Mouse (Mus musculus): ENCODE data around the gene Gm5901.
"Not testable (repeated sequence)": the region's sequence is repeated elsewhere in the genome, so short reads cannot be mapped to it uniquely, and the experiment has no call there.

The Gm5901 gene

DNA sequence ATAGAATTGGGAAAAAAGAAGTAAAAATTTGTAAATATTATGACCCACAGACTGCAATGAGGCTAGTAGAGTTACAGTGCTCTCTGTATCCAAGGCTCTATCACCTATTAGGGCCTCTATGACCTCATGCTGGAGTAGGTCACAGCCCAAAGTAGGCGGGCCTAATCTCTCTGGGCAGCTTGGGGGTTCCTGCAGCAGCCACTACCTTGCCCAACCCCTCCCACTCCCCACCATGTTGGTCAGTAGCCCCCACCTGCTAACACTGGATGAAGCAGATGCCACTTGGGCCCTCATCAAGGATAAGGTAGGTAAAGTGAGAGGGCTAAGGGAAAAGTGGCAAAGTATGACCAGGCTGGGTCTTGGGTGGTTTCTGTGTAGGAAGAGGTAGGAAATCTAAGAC, at the start of gene Gm5901:
TSS of gene Gm5901 (plus strand) at position 173 of the 400 bp plus-strand sequence.
- DNase-seq (ENCODE audit: extremely low read depth, insufficient read length, low spot score): no peak

DNA sequence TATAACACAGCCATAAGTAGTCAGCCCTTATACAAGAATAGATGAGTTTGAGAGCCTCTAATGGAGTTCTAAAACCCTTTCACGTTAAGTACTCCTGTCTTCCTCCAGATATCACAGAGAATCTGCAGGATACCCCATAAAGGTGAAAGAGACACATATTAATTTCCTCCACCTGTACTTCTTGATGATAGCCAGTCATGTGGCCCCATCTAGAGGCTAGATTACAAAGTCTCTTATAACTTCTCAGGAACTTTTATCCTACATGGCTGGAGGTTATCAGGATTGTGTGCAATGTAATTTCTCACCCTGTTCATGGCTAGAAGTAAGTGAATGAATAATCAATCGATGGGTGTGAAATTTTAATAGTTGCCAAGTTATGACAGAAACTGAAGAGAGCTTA, 49.5 kb upstream of the Gm5901 start:
- DNase-seq (ENCODE audit: extremely low read depth, insufficient read length, low spot score): no peak

DNA sequence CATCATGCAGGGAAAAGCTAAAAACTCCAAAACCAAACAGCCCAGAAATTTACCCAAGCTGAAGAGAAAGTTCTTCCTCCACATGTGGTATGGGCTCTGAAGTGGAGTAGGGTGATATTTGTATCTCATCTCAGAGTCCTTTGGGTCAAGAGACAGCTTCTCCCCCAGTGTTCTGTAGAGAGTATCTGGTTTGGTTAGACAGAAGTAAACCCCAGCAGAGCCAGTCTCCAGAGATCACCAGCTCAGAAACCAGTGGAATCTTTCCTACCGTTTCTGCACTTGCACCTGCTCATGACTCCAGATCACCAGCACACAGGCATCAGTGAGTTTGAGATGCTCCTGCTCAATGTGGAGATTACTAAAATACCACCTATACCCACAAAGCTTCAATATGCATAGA, 40.8 kb upstream of the Gm5901 start, which contains the start of gene Olfr690:
TSS of gene Olfr690 (minus strand) at position 101 of the 400 bp plus-strand sequence.
- no peak for DNase-seq (ENCODE audit: extremely low read depth, insufficient read length, low spot score)

DNA sequence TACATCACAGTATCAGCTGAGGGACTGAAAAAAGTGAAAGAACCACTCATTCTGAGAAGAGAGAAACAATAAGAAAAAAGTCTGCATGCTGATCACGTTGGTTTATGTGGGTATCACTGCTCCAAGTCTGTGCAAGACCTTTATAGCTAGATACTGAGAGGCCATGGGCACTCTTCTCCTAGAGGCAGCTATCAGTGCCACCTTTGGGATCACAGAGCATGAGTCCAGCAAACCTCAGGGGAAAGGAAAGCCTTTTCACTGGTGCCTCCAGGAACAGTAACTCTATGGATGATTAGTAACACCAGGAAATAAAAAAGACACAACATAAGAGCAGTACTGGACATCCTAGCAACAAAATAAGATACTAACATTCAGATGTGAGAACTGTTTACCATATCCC, 32.7 kb upstream of the Gm5901 start, which contains the start of gene Olfr691:
TSS of gene Olfr691 (minus strand) at position 101 of the 400 bp plus-strand sequence.
- DNase-seq (ENCODE audit: extremely low read depth, insufficient read length, low spot score): no peak

DNA sequence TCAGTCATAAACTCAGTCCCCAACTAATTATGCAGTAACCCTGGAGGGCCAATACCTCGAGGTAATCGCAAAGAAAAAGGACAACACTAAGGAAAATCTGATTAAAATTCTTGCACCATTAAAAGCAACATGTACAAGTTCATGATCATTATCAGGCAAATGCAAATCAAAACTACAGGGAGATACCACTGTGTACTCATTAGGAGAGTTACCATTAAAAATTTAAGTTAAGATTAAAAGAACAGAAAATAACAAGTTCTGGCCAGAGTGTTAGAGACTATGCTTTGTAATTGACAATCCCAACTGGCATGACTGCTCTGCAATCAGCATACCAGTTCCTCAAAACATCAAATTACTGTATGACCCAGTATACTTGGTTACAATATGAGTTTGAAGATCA, 32.1 kb upstream of the Gm5901 start:
- DNase-seq (ENCODE audit: extremely low read depth, insufficient read length, low spot score): no peak

DNA sequence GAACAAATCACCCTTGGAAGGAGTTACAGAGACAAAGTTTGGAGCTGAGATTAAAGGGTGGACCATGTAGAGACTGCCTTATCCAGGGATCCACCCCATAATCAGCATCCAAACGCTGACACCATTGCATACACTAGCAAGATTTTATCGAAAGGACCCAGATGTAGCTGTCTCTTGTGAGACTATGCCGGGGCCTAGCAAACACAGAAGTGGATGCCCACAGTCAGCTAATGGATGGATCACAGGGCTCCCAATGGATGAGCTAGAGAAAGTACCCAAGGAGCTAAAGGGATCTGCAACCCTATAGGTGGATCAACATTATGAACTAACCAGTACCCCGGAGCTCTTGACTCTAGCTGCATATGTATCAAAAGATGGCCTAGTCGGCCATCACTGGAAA, 18.8 kb upstream of the Gm5901 start:
- DNase-seq (ENCODE audit: extremely low read depth, insufficient read length, low spot score): not testable (repeated sequence)

DNA sequence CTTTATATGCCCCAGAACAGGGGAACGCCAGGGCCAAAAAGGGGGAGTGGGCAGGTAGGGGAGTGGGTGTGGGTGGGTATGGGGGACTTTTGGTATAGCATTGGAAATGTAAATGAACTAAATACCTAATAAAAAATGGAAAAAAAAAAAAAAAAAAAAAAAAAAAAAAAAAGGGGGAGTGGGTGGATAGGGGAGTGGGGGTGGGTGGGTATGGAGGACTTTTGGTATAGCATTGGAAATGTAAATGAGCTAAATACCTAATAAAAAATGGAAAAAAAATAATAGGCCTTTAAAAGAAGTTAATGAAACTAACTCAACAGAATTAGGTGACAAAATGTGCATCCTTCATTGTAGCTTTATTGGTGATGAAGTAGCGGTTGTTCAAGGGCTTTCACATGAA, 18.4 kb upstream of the Gm5901 start:
- DNase-seq (ENCODE audit: extremely low read depth, insufficient read length, low spot score): not testable (repeated sequence)

DNA sequence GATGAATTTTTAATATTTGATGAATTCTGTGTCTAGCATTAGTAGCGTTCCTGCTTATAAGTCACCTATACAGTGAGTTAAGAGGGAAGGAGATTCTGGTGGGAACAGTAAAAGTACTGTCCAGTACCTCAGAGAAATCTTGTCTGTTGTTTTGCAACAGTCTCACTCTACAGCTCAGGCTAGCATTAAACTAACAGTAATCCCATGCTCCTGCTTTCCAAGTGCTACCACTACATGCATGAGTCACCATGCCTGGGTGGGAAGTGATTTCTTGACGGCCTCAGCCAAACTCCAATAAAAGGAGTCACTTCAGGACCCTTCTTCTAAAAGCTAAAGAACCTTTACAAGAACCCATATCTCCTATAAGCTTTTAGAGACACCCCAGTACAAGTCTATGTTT, 13.1 kb upstream of the Gm5901 start:
- no peak for DNase-seq (ENCODE audit: extremely low read depth, insufficient read length, low spot score)

DNA sequence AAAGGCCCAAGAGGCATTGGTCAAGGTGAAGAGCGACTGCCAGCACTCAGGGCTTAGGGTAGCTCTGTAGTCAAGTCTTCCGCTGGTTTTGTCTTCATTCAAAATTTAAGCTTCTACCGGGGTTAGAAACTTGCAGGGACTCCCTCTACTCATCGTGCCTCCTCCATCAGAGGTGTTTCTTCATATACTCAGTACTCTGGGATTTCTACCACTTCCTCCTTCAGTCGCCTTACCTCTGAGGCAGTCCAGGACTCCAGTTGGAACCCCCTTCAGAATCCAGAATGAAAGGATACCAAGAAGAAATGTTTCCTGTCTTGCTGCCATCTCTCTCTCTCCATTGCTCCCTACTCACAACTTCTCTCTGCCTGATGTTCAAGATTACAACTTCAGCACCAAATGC, 7.6 kb upstream of the Gm5901 start:
- no peak for DNase-seq (ENCODE audit: extremely low read depth, insufficient read length, low spot score)

DNA sequence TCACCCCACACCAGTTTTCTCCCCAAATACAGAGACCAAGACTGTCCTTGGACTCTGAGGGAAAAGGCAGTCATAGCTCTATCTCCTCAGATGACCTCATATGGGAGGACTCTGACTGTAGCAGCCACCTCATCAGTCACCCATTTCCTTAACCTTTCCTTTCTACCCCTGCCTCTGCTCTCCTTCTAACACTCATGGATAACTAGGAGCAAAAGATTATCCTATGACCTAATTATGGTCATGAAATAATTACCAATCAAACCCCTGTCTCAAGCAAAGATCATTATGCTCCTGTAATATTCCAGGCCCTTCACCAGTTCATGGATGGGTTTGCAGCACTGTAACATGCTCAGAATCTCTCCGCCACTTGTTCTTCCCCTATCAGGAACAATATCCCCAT, 6.9 kb upstream of the Gm5901 start, which contains the start of gene Olfr692:
TSS of gene Olfr692 (plus strand) at position 301 of the 400 bp plus-strand sequence.
- DNase-seq (ENCODE audit: extremely low read depth, insufficient read length, low spot score): no peak

DNA sequence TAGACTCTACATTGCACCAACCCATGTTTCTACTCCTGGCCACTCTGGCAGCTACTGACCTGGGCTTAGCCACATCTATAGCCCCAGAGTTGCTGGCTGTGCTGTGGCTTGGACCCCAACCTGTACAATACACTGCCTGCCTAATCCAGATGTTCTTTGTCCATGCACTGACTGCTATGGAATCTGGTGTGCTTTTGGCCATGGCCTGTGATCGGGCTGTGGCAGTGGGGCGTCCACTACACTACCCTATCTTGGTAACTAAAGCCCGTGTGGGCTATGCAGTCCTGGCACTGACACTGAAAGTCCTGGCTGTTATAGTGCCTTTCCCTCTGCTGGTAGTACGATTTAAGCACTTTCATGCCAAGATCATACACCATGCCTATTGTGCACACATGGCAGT, 6.3 kb upstream of the Gm5901 start:
- DNase-seq (ENCODE audit: extremely low read depth, insufficient read length, low spot score): no peak

DNA sequence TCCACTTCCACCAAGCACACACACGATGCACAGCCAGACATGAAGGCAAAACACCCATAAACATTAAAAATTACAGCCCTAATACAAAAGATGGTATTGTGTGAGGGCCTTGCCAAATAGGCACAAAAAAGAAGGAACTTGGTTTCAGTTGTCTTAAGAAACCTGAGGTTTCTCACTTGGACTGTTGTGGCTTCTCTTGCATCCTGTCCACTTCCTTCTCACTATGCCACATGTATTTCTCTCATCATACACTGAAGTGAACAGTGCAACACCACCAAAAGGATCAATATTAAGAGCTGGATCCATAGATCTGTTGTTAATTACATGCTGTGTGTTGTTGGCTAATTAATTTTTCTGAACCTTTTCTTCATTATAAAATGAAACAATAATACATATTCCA, 1.9 kb upstream of the Gm5901 start:
- no peak for DNase-seq (ENCODE audit: extremely low read depth, insufficient read length, low spot score)

DNA sequence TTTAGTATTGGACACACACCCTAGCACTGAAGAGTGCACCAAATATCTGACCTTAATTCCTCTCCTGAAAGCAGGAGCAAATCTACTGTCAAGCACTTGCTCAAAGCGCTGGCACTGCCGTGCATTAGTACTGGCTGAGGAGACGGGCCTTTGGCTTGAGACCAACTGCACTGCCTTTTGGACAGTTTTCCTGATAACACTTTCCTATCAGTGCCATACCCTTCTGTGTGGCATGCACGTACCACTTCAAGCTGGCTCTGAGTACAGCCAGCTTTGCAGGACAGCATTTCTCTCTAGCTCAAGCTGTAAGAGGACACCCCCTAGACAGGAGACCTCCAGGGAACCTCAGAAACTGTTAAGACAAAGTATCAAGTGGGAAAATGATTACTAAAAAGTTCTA, 1.3 kb upstream of the Gm5901 start:
- no peak for DNase-seq (ENCODE audit: extremely low read depth, insufficient read length, low spot score)

DNA sequence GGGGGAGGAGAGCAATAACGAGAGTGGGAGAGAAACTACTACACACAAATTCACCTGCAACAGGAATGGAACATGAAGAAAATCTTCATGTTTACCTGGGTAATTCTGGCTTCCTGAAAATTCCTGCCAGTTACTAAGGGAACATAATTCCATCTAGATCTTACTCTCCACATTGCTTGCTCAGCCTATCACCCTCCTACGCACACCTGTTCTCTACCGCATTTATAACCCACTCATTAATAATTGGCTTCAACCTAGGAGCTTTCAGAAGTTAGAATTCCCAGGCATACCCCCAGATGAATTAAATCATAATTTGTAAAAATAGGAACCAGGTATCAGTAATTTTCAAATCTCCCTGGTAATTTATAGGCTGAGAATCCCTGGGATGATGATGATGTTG, 862 bp upstream of the Gm5901 start:
- no peak for DNase-seq (ENCODE audit: extremely low read depth, insufficient read length, low spot score)

DNA sequence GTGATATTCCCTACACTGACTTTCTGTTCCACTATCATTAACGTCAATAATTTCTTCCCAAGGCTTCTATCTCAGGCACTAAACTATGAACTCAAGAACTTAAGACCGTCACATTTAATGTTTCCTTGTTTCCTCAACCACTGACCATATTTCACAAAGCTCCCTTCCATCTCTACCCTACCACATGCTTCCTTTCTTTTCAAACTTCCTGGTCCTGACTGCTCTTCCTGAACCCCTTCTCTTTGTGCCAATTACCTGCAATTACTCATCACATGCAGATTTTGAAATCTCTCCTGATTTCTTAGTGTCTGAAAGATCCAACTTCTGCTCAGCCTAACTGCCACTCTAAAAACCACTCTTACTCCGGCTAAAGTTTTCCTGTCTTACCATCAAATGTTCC, 5.5 kb downstream of the Gm5901 start:
- no peak for DNase-seq (ENCODE audit: extremely low read depth, insufficient read length, low spot score)

DNA sequence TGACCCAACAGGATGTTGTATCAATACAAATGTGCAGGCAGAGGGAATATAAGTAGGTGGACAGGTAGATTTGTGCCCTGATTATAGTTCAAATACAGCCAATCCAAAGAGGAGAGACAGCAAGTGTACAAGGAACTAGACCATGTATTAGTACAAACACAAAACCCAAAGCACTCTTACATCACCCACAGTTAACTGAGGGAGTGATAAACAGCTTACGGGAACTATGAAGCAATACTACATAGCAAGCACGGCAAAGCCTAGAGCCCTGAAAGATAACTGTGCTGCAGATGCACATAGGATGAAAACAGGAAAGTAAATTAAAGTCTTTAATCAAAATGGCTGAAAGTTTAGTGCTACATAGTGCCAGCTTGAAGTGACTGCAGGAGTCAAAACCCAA, 12.9 kb downstream of the Gm5901 start:
- no peak for DNase-seq (ENCODE audit: extremely low read depth, insufficient read length, low spot score)

DNA sequence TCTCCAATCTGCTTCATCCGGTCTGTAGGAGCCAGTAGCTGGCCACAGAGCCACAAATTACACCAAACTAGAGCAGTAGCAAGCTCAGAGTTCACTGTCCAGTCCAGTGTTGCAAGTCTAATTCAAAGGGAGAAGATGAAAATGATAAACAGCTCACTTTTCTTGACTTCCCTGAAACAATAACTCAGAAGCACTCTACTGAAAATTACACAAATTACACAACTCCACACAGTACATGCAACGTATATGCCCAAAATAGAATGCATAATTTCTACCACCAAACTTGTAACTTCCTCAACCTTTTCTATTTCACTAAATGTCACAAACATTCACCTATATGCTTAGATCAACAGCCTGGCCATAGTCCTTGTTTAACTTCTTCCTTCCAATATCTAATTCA, 15.4 kb downstream of the Gm5901 start:
- DNase-seq (ENCODE audit: extremely low read depth, insufficient read length, low spot score): no peak

DNA sequence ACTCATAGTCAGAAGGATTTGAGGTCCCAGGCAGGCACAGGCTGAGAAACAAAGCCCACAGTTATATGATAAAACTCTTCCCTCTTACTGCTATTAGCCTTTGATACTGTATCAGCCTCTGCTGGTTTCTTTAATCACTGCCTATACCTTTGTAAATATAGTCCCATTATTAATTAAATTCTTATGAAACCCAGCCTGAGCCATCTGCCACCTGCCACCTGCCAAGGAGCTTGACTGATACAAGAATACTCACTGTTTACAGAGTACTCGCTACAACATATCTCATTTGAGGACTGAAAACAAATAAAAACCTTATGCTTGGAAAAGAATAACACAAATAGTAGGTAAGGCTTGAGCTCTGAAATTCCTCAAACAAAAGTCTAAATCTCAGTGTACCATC, 19.8 kb downstream of the Gm5901 start:
- no peak for DNase-seq (ENCODE audit: extremely low read depth, insufficient read length, low spot score)

DNA sequence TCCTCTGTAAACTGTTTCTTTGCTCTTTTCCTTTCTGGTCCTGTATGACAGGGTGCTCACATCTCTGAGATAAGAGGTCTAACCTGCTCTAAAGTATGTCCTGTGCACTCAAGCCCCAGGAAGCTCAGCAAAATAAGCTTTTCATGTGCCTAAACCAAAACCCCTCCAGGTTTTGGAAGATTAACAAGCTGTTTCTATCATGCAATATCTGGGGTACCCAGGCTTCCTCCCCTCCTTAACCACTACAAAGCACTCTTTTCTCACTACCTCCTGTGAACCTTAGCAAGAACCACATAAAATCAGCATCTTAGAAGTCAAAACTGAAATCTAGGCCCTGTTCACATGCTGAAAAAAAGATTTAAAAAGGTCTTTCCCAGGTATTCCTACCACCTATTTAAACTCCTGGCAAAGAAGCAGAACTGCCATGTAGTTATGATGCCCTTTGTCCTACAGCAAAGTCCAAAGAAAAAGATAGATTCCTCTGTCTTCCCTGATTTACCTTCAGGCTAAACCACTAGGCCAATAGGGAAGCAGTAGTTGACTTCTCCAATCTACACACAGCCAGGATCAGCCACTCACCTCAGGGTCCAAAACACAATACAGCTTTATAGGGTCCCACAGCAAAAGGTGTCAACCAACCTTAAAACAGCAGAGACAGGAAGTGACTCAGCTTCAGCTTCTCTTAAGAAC, 20.4 kb downstream of the Gm5901 start:
- no peak for DNase-seq (ENCODE audit: extremely low read depth, insufficient read length, low spot score)

DNA sequence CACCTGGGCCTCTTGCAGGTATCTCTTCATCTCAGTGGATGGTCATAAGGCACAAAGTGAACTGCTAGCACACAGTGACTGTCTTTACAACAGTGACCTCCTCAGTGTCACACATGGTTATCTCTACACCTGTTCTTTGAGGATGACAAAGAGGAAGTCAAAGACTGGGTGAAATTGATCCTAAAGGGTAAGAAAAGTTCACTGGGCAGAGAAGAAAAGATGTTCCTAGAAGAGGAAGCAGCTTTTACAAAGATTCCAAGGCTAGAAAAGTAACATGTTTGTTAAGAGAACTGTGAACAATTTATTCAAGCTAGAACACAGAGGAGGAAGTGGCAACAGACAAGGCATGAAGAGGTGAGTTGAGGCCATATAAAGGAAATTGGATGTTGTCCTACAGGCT, 21.3 kb downstream of the Gm5901 start:
- DNase-seq (ENCODE audit: extremely low read depth, insufficient read length, low spot score): no peak

DNA sequence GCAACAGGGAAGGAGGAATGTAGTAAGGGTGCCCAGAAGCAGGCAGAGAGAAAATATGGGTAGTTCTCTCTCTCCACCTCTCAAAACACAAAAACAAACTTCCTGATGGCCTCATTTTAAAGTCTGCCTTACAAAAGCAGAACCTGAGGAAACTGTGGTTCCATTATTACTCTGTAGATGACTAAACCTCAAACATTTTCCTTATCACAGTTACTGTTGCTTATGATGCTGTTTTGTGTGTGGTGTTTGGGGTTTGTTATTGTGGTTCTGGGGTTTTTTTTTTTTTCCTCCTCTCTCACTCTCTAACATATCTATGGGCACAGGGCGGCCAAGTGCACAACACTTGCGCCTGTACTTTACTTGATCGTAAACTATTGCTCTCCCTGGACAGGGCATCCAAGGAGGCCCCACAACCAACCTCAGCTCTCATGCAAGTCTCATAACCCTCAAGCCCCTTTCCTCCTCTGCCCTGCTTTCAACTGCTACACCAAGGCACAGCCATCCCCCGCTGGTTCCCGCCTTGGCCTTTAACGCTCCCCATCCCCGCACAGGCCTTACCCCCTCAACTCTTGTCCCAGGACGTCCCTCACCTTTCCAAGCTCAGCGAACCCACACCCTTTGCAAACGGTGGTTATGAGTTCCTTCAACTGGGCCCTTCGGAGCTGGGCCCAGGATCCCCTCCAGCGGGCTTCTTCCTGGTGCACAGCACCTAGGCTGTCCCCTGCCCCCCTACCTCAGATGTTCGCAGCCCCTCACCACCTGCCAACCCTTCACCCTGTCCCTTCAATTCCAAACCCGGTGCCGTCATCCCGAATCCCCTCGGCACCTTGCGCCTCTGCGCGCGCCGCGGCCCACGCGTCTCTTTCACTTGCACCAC, 24.5 kb downstream of the Gm5901 start:
- no peak for DNase-seq (ENCODE audit: extremely low read depth, insufficient read length, low spot score)

Measured in 3134 (cell line).